Mouse (Mus musculus) limb, embryonic 10.5 days (tissue): ENCODE measurements around the gene Camsap3. TPM values are rescaled to one million over a fixed set of nuclear protein-coding genes. Genes with fewer than 3 reads are reported as not detected.

Source experiments
- DNase-seq: peaks from one replicate; pipeline ENCODE4 v3.0.0-alpha.2; 2017; ENCODE audit warnings: low spot score
- H3K27ac ChIP-seq: fragments of 300-500 bp; sonication (generic); 2 replicates; pipeline ENCODE4 v1.5.1; 2016; ENCODE audit warnings: mild to moderate bottlenecking
- H3K27me3 ChIP-seq: fragments of 300-500 bp; sonication (generic); 2 replicates; pipeline ENCODE4 v1.6.1; 2016; ENCODE audit warnings: low read depth, mild to moderate bottlenecking; ENCODE audit not compliant: poor library complexity, severe bottlenecking
- H3K36me3 ChIP-seq: fragments of 300-500 bp; sonication (generic); 2 replicates; pipeline ENCODE4 v1.6.1; 2016; ENCODE audit warnings: mild to moderate bottlenecking, moderate library complexity
- H3K4me1 ChIP-seq: fragments of 300-500 bp; sonication (generic); 2 replicates; pipeline ENCODE4 v1.6.1; 2016
- H3K4me3 ChIP-seq: fragments of 300-500 bp; sonication (generic); 2 replicates; pipeline ENCODE4 v1.5.1; 2016; ENCODE audit warnings: mild to moderate bottlenecking, moderate library complexity
- H3K9me3 ChIP-seq: fragments of 300-500 bp; sonication (generic); replicated peaks from 2 replicates; pipeline ENCODE4 v1.6.1; 2016; ENCODE audit warnings: mild to moderate bottlenecking
- WGBS: fragments of 180-500 bp; shearing (Covaris S2); methylation state at CpG from one replicate; pipeline ENCODE4 v1.1.7; 2016; 5-methylcytosine and 5-hydroxymethylcytosine counted together
- polyA plus RNA-seq: library from polyadenylated mRNA; unstranded; fragments of >200 nt; fragmentation: Nextera tagmentation; extraction: Ambion mirVana; gene quantifications from 2 replicates; pipeline ENCODE4 v1.2.1, GENCODE M21; 2016

Gene Camsap3
- polyA plus RNA-seq, 1 experiment from 2014 or later = 6.0 TPM

DNA sequence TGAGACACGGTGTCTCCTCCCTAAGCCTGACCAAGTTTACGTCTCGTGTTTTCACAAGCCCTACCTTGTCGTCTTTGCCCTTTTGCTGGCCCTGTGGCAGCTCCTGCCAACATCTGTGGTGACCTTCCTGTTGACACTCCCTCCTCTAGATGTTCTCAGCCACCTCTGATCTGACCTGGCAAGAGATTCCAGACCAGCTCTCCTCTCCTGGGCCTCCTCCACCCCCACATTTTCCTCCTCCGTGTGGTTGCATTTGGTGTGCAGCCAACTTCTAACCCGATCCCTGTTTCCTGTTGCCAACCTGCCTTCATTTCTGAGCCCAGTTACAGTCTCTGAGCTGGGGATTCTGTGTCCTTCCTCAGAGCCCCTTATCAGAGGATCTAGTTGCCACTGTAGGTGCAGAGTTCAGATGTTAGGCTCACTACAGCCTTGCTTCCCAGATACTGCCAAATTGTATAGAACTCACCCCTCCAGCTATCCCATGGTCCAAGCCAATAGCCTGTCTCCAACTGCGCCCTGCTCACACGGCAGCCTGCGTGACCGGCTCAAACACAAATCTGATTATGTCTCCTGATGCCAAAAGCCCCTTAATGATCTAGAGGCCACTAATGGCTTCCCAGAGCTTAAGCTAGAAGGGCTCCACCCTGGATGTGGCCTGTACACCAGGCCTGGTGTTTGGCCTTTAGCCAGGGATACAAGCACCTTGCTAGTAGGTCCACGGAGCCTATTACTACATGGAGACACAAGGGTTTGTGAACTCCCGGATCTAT is 22.1 kb downstream of the Camsap3 start:
- H3K27ac ChIP-seq = no peak overlapping the region
- DNase-seq = no peak
- no peaks in the 10 kb centered on the region for H3K9me3 ChIP-seq
- peaks cover 91% of the 10 kb centered on the region for H3K36me3 ChIP-seq
- no peaks in the 10 kb centered on the region for H3K4me1 ChIP-seq
- 88% methylated on average over 12 of the region's 12 CpGs for WGBS
- H3K4me3 ChIP-seq = no peak overlapping the region
- no peaks in the 10 kb centered on the region for H3K27me3 ChIP-seq

- WGBS = 86% methylated on average over 6 of the region's 6 CpGs
- no peak for DNase-seq
- Histone ChIP-seq H3K4me3 (no peak overlapping the region), H3K27me3 (no peaks in the 10 kb centered on the region), H3K36me3 (peaks cover 91% of the 10 kb centered on the region), H3K9me3 (no peaks in the 10 kb centered on the region), H3K4me1 (no peaks in the 10 kb centered on the region), H3K27ac (no peak overlapping the region)
Measured at GRCm38 (mm10) chr8:3609816-3610150, 22.7 kb downstream of the Camsap3 start.

DNA sequence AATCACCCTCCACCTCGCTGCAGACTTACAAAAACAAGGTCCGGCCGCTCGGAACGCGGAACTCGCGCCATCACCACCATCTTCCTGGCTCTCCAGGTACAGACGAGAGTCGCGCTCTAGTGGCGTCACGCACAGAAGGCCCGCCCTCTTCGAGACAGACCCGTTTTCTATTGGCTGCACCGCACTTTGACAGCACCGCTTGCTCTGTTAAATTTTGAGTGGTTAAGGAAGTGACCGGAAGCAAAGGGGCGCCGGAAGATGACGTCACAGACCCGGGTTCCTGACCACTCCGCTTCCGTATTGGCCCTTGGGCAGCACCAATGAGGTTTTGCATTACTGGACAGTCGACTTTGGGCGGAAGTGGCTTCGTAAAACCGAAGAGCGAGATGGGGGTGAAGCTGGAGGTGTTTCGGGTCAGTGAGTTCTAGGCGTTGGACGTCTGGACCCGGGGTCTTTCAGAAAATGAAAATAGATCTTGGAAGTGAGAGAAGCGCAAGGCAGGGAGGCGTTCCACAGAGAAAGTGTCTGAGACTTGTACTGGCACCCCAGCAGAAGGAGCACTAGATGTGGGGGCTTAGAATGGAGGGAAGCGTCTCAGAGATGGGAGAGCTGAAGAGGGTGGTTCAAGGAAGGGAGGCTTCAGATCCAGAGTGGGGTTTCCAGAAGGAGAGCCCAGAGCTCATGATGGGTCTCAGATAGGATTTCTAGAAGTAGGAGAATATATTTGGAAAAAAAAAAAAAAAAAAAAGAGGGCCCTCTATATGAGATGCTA is 34.3 kb downstream of the Camsap3 start, which contains the start of the genes Xab2 and Pet100:
Xab2 (minus strand) TSS at position 118 of the 772 bp plus-strand sequence.
Pet100 (plus strand) TSS at position 350 of the 772 bp plus-strand sequence.
- peak within 1 kb of the TSS; percentile 79 for H3K27ac ChIP-seq
- H3K4me1 ChIP-seq = peaks cover 15% of the 10 kb centered on the region
- H3K4me3 ChIP-seq = peak within 1 kb of the TSS; percentile 81
- H3K27me3 ChIP-seq = no peaks in the 10 kb centered on the region
- under 1% methylated on average over 37 of the region's 37 CpGs for WGBS
- peaks cover 23% of the 10 kb centered on the region for H3K36me3 ChIP-seq
- DNase-seq = peak; percentile 100
- no peaks in the 10 kb centered on the region for H3K9me3 ChIP-seq

GRCm38 (mm10) chr8:3622119-3622518 is 35.0 kb downstream of the Camsap3 start:
- H3K27ac ChIP-seq = 0 out of 2 replicates have a peak overlapping the region, but pooled peaks have one; percentile 19
- peaks cover 18% of the 10 kb centered on the region for H3K36me3 ChIP-seq
- H3K9me3 ChIP-seq = no peaks in the 10 kb centered on the region
- peak overlapping the region; percentile 81 for H3K4me3 ChIP-seq
- WGBS = 62% methylated on average over 8 of the region's 8 CpGs
- H3K4me1 ChIP-seq = peaks cover 15% of the 10 kb centered on the region
- no peak for DNase-seq
- no peaks in the 10 kb centered on the region for H3K27me3 ChIP-seq

- 72% methylated on average over 1 of the region's 1 CpGs for WGBS
- H3K4me3 ChIP-seq = no peak within 1 kb of the TSS
Measured at GRCm38 (mm10) chr8:3625445-3625844, 38.4 kb downstream of the Camsap3 start, which contains the start of gene Pcp2. Gene Pcp2, minus strand, starts transcription at chr8:3625545.

DNA sequence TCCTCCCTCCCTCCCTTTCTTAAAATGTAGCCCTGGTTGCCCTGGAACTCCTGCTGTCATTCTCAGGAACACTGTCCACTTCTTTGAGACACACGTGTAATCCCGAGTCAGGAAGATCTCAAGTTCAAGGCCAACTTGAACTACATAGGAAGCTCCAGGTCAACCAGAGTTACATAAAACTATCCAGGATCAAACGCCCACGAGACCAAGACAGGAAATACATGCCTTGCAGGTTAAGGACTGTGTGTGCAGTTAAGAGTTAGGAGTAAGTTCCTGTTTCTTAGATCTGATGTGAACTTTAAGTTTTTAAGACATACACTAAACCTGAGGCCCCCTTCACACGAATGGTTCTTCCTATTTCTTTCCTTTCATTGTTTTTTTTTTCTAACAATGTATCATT is 39.9 kb downstream of the Camsap3 start:
- DNase-seq = no peak
- Histone ChIP-seq H3K4me3 (no peak overlapping the region), H3K9me3 (no peaks in the 10 kb centered on the region), H3K27me3 (peaks cover 26% of the 10 kb centered on the region), H3K4me1 (peaks cover 15% of the 10 kb centered on the region), H3K36me3 (no peaks in the 10 kb centered on the region), H3K27ac (no peak overlapping the region)
- 74% methylated on average over 5 of the region's 5 CpGs for WGBS

More at GRCm38 (mm10) chr8:3625445-3625844, 38.4 kb downstream of the Camsap3 start, which contains the start of gene Pcp2:
- no peaks in the 10 kb centered on the region for H3K36me3 ChIP-seq
- no peak for DNase-seq
- H3K27me3 ChIP-seq = peaks cover 19% of the 10 kb centered on the region
- no peaks in the 10 kb centered on the region for H3K9me3 ChIP-seq
- H3K27ac ChIP-seq = no peak within 1 kb of the TSS
- H3K4me1 ChIP-seq = peaks cover 6% of the 10 kb centered on the region

GRCm38 (mm10) chr8:3628014-3628413 is 40.9 kb downstream of the Camsap3 start:
- Histone ChIP-seq H3K4me1 (peaks cover 12% of the 10 kb centered on the region; the same call in 1 of the 2 replicates), H3K9me3 (no peaks in the 10 kb centered on the region), H3K27me3 (peaks cover 26% of the 10 kb centered on the region), H3K27ac (no peak overlapping the region), H3K4me3 (no peak overlapping the region), H3K36me3 (no peaks in the 10 kb centered on the region)
- 33% methylated on average over 5 of the region's 5 CpGs for WGBS
- no peak for DNase-seq

DNA sequence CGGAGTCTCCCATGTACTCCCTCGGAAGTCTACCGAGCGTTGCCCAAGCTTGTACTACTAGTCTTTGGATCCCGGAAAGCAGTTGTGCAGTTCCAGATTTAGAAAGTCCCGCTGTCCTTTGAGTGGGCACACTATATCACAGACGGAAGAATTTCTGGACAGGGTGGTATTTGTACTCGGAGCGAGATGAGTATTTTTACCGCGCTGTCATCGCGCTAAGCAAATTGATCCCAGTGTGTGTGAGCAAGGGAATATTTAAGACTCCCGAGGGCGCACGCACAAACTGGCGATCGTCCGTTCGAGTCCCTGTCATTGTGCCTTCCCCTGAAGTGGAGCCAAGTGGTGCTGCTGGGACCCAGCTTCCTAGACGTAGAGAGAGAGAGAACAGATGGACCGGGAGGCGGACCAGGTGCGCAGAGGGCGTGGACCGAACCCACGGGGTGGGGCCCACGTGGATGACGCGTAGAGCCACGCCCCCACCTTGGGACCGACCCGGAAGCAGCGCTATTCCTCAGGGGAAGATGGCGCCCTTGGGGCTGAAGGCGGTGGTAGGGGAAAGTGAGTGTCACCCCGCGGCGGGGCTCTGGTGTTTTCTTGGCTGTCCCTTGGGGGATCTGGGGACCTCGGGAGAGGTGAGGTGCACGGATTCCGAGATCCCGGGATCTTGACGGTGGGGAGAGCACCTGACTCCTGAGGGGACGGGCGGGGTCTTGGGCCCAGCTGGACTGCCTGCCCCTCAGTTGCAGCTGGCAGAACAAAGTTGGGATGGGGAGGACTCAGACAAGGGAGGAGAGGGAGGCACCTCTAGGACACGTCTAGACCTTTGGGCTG is 43.8 kb downstream of the Camsap3 start, which contains the start of gene Stxbp2:
Stxbp2 (plus strand) TSS at position 309 of the 831 bp plus-strand sequence.
- H3K36me3 ChIP-seq = 0 out of 2 replicates have a peak, but pooled peaks cover 3% of the 10 kb centered on the region
- peaks cover 26% of the 10 kb centered on the region for H3K27me3 ChIP-seq
- no peaks in the 10 kb centered on the region for H3K9me3 ChIP-seq
- H3K4me3 ChIP-seq = peak within 1 kb of the TSS; percentile 60
- peaks cover 12% of the 10 kb centered on the region; the same call in 1 of the 2 replicates for H3K4me1 ChIP-seq
- peak; percentile 72 for DNase-seq
- 8% methylated on average over 47 of the region's 47 CpGs for WGBS
- H3K27ac ChIP-seq = peak within 1 kb of the TSS; percentile 51; the same call in 1 of the 2 replicates

DNA sequence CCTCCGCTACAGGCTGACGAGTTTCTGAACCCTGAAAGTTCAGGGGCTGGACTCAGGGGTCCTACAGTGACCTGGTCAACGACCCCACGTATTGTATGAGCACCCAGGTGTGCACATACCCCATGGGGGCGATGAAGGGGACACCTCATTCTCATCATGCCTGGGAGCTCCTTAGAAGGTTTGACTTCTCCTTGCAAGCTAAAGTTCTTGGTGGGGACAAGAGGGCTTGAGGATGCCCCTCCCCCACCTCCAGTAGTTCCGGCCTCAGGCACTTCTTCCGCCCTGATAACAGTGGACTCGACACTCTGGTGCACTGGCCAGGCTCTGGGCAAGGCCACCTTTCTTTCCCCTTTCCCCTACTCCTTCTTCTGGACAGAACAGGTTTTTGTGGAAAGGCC is 44.4 kb downstream of the Camsap3 start:
- peaks cover 8% of the 10 kb centered on the region; the same call in 1 of the 2 replicates for H3K36me3 ChIP-seq
- peak overlapping the region; percentile 60 for H3K4me3 ChIP-seq
- H3K27me3 ChIP-seq = peaks cover 26% of the 10 kb centered on the region
- peaks cover 12% of the 10 kb centered on the region; the same call in 1 of the 2 replicates for H3K4me1 ChIP-seq
- 23% methylated on average over 8 of the region's 8 CpGs for WGBS
- H3K27ac ChIP-seq = peak overlapping the region; percentile 51; the same call in 1 of the 2 replicates
- DNase-seq = no peak
- H3K9me3 ChIP-seq = no peaks in the 10 kb centered on the region

DNA sequence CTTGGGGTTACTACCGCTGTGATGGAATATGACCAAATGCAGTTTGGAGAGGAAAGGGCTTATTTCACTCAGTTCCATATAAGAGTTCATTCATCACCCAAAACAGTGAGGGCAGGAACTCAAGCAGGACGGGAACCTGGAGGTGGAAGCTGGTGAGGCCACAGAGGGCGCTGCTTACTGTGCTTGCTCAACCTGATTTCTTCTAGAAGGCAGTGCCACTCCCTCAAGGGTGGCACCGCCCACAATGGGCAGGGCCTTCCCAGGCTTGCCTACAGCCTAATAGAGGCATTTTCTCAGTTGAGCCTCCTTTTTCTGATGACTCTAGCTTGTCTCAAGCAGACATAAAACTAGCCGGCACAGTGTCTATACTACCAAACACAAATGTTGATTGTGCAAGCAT is 58.7 kb downstream of the Camsap3 start:
- H3K27ac ChIP-seq = no peak overlapping the region
- H3K27me3 ChIP-seq = no peaks in the 10 kb centered on the region
- H3K36me3 ChIP-seq = no peaks in the 10 kb centered on the region
- 20% methylated on average over 5 of the region's 5 CpGs for WGBS
- no peak overlapping the region for H3K4me3 ChIP-seq
- H3K9me3 ChIP-seq = no peaks in the 10 kb centered on the region
- DNase-seq = no peak
- peaks cover 2% of the 10 kb centered on the region; the same call in 1 of the 2 replicates for H3K4me1 ChIP-seq

DNA sequence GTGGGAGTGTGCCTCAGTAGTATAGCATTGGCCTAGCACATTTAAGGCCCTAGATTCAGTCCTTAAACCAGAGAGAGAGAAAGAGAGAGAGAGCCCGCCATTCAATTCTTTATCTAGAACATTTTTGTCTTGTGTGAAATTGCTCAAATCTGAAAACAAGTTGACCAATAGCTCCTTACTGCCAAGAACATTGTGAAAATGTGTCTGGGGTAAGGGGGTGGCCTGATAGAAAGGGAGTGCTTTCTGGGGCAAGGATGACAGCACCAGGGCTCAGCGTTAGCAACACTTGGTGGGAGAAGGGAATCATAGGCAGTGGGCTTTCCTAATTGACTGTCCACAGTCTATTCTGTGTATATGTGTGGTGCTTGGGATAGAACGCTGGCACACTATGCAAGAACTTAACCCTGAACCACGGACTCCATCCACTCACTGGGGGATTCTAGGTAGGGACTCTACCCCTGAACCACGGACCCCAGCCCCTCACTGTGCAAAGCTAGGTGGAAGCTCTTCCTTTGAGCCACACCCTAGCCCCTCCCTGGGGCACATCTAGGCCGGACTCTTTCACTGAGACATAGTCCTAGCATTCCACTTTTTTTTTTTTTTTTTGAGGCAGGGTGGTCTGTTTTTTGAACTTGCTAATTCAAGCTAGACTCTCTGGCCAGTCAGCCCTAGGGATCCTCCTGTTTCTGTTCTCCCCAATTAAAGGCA is 59.9 kb downstream of the Camsap3 start:
- H3K4me1 ChIP-seq = peaks cover 2% of the 10 kb centered on the region; the same call in 1 of the 2 replicates
- H3K9me3 ChIP-seq = no peaks in the 10 kb centered on the region
- WGBS = 88% methylated on average over 6 of the region's 6 CpGs

More for the DNA sequence above, 59.9 kb downstream of the Camsap3 start:
- Histone ChIP-seq H3K27ac (no peak overlapping the region), H3K27me3 (no peaks in the 10 kb centered on the region), H3K36me3 (no peaks in the 10 kb centered on the region), H3K4me3 (no peak overlapping the region)
- DNase-seq = no peak
